Mouse (Mus musculus): ENCODE results near the gene Kcnh1.

DNA sequence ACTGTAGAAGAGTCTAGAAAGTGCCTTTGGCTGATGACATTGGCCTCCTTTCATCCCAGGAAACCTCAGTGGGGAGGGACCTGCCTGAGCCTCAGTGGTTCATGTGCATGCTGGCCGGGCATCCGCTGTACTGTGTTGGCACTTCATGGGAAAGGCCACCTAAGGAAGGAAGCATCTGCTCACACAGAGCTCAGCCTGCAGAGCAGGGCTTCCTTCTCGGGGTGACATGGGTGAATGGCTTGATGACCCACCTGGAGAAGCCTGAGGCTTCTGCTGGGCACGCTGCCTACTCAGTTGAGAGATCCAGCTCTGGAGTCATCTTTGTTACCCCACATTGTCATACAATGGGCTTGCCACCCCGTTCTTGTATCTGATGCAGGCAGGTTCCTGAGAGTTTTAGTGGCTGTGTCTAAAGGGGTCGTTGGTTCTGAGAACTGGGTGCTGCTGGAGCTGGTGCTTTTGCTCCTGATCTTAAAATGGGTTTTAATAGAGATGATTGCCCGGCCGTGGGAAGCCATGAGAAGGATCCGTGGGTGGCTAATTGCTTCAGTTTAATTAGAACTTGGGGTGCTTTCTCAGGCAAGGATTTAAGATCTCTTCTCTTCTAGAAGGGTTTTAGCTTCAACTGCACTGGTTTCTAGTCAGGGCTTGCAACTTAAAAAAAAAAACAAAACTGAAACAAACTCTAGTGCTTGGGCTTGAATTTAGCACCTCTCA is 148.9 kb downstream of the Kcnh1 start:
- TF ChIP-seq CTCF (IDR thresholded peaks at IDR 0.05; ENCODE audit: low read depth) (no peak), EP300 (IDR thresholded peaks at IDR 0.05; ENCODE audit: low read depth) (no peak)

Data from liver, postnatal 0 days (tissue).